Mouse (Mus musculus) frontal cortex, postnatal 25 days (tissue): Measurements from ENCODE around the gene Hist1h2ae.
"Not testable (repeated sequence)": the region's sequence is repeated elsewhere in the genome, so short reads cannot be mapped to it uniquely, and the experiment has no call there.

Experiments
- DNase-seq, 2 experiments: peaks; one replicate each; pipeline ENCODE4 v3.0.0; 2022; ENCODE audit warnings: low spot score in 2 of 2

Hist1h2ae gene

GRCm38 (mm10) chr13:23562699-23563462 lies 8.1 kb downstream of the Hist1h2ae start:
- no peak for DNase-seq

- DNase-seq, result peak; percentile 93 to 94
Measured at GRCm38 (mm10) chr13:23561883-23562659, 8.9 kb downstream of the Hist1h2ae start, which contains the start of gene Hist1h3e. Hist1h3e (minus strand) TSS chr13:23562369.

GRCm38 (mm10) chr13:23561531-23561882 lies 9.5 kb downstream of the Hist1h2ae start:
- DNase-seq, result not testable (repeated sequence)

- not testable (repeated sequence) for DNase-seq
Measured at GRCm38 (mm10) chr13:23560699-23561098, 10.3 kb downstream of the Hist1h2ae start.

- no peak for DNase-seq
Measured at GRCm38 (mm10) chr13:23556906-23557305, 14.1 kb downstream of the Hist1h2ae start.

GRCm38 (mm10) chr13:23555839-23556416 lies 15.1 kb downstream of the Hist1h2ae start:
- peak in 1 of 2 experiments; percentile 48 for DNase-seq

- DNase-seq, result peak; percentile 67 to 71
Measured at GRCm38 (mm10) chr13:23554925-23555838, 15.8 kb downstream of the Hist1h2ae start.

GRCm38 (mm10) chr13:23554393-23554792 lies 16.6 kb downstream of the Hist1h2ae start:
- no peak for DNase-seq

- no peak for DNase-seq
Measured at GRCm38 (mm10) chr13:23552962-23553361, 18.1 kb downstream of the Hist1h2ae start, which contains the start of gene Hist1h1d. Hist1h1d (plus strand) TSS chr13:23553262.

- DNase-seq, result no peak
Measured at GRCm38 (mm10) chr13:23551931-23552914, 18.8 kb downstream of the Hist1h2ae start.

- peak; percentile 83 to 87 for DNase-seq
Measured at GRCm38 (mm10) chr13:23551146-23551834, 19.7 kb downstream of the Hist1h2ae start, which contains the start of gene Hist1h4f. Hist1h4f (minus strand) TSS chr13:23551648.

GRCm38 (mm10) chr13:23550761-23551145 lies 20.3 kb downstream of the Hist1h2ae start:
- DNase-seq, result no peak

- no peak for DNase-seq
Measured at GRCm38 (mm10) chr13:23546694-23547093, 24.3 kb downstream of the Hist1h2ae start.

- DNase-seq, result not testable (repeated sequence)
Measured at GRCm38 (mm10) chr13:23544787-23545120, 26.3 kb downstream of the Hist1h2ae start.

GRCm38 (mm10) chr13:23543965-23544786 lies 26.8 kb downstream of the Hist1h2ae start, which contains the start of gene Hist1h3f:
Hist1h3f (plus strand) TSS chr13:23544052.
- DNase-seq, result peak; percentile 49 to 66

- peak in 1 of 2 experiments; percentile 44 for DNase-seq
Measured at GRCm38 (mm10) chr13:23542999-23543607, 27.9 kb downstream of the Hist1h2ae start, which contains the start of gene Hist1h2bh. Hist1h2bh (minus strand) TSS chr13:23543392.

GRCm38 (mm10) chr13:23542225-23542980 lies 28.6 kb downstream of the Hist1h2ae start:
- DNase-seq, result not testable (repeated sequence)
